Mouse (Mus musculus) liver, postnatal 0 days (tissue): ENCODE results near the gene Me3.

Source experiments
- CTCF ChIP-seq: sonication (generic); IDR thresholded peaks from 2 replicates; pipeline ENCODE4 v1.5.1; 2016; ENCODE audit warnings: antibody characterized with exemption, low read depth
- EP300 ChIP-seq: IDR thresholded peaks from 2 replicates; pipeline ENCODE4 v1.6.1; 2016; ENCODE audit warnings: antibody characterized with exemption, low read depth, mild to moderate bottlenecking

- TF ChIP-seq CTCF (no peak), EP300 (no peak)
Measured at GRCm38 (mm10) chr7:89628006-89628405, 4.2 kb upstream of the Me3 start.
